Mouse (Mus musculus): ENCODE measurements around the gene Cel. TPM values are rescaled to one million over a fixed set of nuclear protein-coding genes. Genes with fewer than 3 reads are reported as not detected.

Gene Cel
- total RNA-seq, 2 experiments from 2014 or later = not detected

DNA sequence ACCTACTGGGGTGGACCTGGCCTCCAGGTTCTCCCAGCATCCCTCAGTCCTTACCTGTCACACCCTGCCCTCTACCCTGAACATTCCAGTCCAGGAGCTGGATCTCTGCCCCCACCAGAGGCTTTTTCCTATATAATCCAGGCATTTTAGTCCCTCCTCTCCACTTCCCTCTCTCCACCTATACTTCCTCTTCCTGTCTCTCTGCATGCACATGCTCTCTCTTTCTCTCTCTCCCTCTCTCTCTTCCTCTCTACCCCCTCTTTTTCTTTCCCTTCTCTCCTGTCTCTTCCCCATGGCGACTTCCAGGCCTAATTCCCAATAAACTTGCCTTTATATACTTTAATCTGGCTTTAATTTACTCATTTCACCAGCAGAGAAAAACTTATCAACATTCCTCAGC is 25.4 kb upstream of the Cel start:
- no peak for ATAC-seq (replicated peaks; ENCODE audit: low FRiP score, poor library complexity, severe bottlenecking)

DNA sequence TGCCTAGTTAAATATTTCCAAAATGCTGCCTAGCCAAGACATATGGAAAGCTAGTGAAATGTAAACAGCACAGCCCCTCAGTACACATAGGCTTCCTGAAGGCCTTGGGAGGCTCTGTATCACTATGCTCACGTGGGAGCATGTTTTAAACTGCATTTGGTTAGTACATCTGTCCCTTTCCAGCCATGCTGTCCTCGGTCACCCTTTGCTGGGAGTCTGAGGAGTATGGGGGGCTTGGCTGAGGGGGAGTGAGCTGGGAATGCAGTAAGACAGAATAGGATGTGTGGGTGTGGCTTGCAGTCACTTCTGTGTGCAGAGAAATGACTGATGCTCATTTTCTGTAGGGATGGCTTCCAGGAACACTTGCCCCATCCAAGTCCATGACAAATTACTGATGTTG is 22.5 kb upstream of the Cel start:
- ATAC-seq (replicated peaks; ENCODE audit: low FRiP score, poor library complexity, severe bottlenecking) = no peak

DNA sequence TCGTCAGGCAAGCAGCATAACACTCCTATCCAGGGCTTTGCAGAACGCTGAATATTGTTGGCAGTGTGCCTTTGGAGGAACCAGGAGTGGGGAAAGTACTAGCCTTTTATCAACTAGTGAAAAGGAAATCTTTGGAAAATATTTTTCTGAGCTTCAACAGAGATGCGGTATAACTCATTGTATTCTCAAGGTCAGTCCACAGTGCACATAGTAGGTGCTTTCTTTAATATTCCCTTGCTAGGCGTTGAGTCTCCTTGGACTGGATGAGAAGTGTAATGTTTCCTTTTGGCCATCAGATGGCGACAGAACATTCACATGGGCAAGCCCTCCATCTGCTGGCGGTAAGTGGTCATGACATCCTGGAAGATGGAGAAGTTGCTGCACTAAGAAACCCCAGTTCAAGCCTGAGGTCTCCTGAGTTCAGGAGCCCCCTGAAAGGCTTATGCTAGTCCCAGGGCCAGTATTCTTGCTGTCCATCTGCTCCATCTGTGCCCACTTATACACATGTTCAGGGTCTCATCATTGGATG is 21.9 kb upstream of the Cel start:
- ATAC-seq (replicated peaks; ENCODE audit: low FRiP score, poor library complexity, severe bottlenecking) = peak; percentile 73

DNA sequence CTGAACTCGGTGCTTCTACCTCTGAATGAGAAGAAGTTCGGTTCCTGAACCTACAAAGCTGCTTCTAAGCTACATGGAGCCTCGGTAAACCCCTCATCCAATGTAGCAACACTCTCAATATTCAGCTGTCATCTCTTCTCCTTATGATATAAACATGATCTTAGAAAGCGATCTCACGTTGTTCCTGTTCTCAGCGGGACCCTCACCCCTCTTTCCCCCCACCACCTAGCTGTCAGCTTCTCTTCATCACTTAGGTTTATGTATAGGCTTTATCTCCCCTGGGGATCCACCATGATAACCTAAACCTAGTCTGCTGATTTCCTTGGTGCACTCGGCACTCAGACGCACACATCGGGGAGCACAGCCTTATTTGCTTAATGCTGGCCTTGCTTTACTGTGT is 20.4 kb upstream of the Cel start, which contains the start of gene Gtf3c5:
Gene Gtf3c5, minus strand, starts transcription at position 101 of the 400 bp plus-strand sequence.
- no peak for ATAC-seq (replicated peaks; ENCODE audit: low FRiP score, poor library complexity, severe bottlenecking)

DNA sequence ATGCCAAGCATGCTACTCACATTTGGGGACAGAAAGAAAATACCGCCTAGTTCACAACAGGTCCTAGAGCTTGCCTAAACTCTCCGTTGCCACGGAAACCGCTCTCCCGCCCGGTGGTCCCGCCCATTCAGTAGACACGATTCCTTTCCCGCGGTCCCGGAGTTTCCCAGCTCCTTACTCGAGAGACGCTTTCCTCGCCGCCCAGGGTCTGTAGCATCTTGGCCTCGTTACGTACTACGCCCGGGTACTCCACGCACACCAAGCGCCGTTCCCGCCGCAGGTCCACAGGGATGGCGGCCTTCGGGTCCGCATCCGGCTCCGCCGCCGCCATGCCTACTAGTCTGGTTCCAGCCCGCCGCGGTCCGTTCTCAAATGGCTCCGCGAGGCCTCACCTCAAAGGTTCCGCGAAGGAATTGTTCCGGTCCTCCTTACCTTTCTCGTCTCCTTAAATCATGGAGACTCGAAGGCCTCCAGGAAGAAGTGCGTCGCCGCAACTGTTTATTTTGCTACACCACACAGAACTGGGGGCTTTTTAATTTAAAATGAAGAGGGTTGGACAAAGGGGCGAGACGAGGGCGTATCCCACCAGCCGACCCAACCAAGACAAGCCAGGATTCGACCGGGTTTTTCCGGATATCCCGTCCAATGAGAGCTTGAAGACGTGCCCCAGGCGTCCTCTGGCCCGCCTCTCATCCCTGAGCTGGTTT is 19.6 kb upstream of the Cel start:
- ATAC-seq (replicated peaks; ENCODE audit: low FRiP score, poor library complexity, severe bottlenecking) = peak; percentile 86

DNA sequence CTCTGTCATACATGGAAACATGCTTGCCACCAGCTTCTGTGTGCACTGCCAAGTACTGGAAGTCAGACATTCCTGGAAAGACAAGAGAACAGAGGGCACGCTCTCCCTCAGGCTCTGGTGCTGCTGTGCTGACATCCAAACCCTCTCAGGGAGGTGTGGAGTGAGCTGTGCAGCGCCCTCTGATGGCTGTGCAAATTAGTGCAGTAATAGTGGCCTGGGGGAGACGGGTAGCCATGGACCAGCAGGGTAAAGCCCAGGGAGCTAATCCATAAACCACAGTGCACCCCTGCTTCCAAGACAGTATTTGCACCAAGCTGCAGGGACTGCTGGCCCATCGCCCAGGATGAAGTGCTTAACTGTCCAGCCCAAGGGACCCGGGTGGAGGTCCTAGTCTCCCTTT is 14.8 kb upstream of the Cel start:
- ATAC-seq (replicated peaks; ENCODE audit: low FRiP score, poor library complexity, severe bottlenecking) = no peak

DNA sequence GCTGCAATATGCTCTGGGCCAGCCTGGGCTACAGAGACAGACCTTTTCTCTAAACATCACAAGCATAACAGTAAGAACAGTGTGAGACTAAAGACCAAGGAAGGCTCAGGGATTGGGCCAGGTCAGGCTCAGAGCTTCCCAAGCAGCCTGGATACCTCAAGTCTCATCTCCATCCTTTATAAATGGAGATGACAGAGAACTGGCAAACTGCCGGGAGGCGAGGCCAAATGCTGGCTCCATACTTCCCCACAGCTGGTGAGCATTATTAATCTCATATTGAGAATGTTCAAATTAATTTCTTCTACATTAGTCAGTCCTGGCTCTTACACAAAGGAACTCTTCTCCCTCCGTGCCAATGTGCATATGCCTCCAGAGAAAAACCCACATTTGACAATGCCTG is 13.6 kb upstream of the Cel start:
- ATAC-seq (replicated peaks; ENCODE audit: low FRiP score, poor library complexity, severe bottlenecking) = no peak

DNA sequence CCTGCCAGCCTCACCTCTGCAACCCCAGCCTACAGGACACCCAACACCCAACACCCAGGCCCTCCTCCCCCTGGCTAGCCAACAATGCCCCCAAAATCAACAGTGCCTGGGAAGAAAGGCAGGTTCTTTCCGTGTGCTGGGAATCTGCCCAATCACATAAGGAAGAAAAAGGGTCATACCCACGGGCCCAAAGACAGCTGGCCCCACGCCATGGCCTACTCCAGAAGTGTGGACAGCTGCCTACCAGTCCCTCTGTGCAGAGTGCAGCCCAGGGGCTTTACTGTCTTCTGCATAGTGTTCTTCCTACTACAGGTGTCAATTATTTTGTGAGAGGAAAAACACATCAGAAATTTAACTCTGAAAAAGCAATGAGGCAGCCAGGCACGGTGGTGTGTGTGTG is 12.1 kb upstream of the Cel start:
- no peak for ATAC-seq (replicated peaks; ENCODE audit: low FRiP score, poor library complexity, severe bottlenecking)

DNA sequence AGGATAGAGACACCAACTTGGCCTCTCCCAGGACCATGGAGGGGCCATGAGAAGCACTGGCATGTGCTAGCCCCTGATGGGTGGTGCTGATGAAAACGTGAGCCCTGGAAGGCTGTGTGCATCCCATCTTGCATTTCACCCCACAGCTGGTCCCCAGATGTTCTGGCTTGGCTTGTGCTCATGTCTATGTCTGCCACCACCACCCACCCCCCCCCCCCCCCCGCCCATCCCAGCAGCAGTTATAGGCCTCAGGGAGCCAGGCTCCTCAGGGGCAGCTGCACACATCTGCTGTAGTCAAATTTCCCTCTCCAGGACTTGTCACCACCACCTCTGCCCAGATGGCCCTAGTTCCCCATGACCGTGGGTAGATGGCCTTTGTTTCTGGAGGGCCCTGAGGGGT is 6.7 kb upstream of the Cel start:
- ATAC-seq (replicated peaks; ENCODE audit: low FRiP score, poor library complexity, severe bottlenecking) = no peak

DNA sequence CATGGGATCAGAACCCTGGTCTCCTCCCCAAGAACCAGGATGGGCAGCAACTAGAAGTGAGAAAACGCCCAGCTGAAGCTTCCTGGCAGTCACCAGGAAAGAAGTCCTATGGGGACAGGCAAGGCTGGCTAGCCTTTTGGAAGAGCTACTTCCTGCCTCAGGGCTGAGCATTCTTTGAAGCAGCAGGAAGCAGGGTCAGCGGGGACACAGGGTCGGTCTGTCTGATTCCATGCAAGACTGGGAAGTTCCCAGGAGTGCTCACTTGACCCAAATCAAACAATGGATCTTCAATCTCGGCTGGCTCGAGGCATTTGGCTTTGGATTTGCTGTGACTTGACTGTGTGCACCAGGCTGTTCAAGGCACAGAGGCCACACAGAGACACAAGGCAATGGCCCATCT is 3.3 kb upstream of the Cel start:
- no peak for ATAC-seq (replicated peaks; ENCODE audit: low FRiP score, poor library complexity, severe bottlenecking)

DNA sequence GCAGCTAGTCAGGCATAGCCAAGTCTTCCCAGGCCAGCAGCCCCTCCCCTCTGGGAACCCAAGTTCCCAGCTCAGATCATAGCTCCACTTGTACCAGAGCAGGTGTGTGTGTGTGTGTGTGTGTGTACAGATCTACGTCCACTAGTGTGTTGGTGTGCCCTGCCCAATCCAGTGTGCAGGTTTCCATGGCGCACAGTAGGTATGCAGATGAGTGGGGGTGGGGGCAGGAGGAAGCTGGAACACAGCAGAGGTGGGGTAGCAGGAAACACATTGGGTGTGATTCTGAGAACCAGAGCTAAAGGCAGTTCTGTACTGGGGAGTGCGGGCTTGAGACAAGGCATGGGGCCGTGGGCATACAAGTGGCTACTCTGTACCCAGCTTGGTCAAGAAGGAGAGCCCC is 1.2 kb upstream of the Cel start:
- no peak for ATAC-seq (replicated peaks; ENCODE audit: low FRiP score, poor library complexity, severe bottlenecking)

DNA sequence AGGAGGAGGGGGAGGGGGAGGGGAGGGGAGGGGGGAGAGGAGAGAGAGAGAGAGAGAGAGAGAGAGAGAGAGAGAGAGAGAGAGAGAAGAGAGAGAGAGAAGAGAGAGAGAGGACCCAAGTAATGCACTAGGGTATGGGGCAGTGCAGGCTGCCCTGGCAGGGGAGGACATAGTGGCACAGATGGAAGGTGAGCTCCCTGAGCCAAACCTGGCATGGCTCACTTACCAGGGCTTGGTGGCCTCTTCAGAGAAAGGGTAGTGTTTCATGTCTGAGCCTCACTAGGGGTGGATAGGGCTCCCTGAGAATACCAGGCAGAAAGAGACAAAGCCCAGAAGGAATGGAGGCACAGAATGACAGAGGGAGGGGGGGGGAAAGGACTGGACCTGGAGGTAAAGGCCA is 627 bp upstream of the Cel start:
- ATAC-seq (replicated peaks; ENCODE audit: low FRiP score, poor library complexity, severe bottlenecking) = no peak

DNA sequence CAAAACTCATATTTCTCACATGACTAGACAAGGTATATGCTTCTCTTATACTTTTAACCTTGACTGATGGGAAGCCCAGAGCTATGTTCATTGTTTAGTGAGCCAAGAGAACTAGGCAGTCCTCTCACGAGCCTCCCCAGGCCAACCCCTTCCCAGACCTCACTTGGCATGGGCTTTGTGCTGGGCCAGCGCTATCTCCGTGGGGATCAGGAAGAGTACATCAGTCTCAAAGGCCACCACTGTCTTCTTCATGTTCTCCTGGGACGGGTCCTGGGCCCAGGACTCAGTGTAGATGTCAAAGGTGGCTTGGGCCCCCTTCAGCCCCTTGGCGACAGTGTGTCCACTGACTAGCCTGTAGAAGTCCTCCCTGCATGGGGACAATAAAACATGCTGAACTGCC is 5.8 kb downstream of the Cel start:
- ATAC-seq (replicated peaks; ENCODE audit: low FRiP score, poor library complexity, severe bottlenecking) = no peak

DNA sequence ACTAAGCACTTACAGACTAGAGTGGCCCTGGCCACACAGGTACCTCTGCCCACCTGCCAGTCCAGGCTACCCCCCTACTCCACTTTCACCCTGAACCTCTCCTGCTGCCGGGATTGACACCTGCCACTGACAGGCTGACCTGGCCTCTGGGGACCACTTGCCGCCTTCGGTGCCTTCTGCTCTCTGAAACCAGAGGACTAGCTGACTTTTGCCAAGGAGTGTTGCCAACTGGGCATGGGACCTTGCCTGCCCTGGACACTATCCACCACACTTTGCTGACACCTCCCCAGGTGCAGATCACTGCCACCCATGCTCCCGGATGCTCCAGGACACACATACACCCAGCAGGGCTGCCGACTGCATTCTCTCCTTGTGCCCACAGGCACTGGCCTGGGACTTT is 10.9 kb downstream of the Cel start:
- no peak for ATAC-seq (replicated peaks; ENCODE audit: low FRiP score, poor library complexity, severe bottlenecking)

DNA sequence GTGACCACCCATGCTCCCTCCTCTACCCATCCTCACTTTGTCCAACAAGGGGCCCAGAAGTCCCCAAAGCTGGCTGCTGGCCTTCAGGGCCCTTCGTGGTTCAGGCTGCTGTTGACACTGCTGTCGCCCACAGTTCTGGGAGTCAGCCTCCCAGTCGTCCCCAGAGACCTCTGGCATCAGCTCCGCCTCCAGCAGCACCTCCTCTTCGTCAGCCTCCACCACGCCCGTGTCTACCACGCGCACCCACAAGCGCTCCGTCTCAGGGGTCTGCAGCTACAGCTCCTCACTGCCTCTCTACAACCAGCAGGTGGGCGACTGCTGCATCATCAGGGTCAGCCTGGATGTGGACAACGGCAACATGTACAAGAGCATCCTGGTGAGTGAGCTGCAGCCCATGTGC is 14.0 kb downstream of the Cel start:
- ATAC-seq (replicated peaks; ENCODE audit: low FRiP score, poor library complexity, severe bottlenecking) = no peak

DNA sequence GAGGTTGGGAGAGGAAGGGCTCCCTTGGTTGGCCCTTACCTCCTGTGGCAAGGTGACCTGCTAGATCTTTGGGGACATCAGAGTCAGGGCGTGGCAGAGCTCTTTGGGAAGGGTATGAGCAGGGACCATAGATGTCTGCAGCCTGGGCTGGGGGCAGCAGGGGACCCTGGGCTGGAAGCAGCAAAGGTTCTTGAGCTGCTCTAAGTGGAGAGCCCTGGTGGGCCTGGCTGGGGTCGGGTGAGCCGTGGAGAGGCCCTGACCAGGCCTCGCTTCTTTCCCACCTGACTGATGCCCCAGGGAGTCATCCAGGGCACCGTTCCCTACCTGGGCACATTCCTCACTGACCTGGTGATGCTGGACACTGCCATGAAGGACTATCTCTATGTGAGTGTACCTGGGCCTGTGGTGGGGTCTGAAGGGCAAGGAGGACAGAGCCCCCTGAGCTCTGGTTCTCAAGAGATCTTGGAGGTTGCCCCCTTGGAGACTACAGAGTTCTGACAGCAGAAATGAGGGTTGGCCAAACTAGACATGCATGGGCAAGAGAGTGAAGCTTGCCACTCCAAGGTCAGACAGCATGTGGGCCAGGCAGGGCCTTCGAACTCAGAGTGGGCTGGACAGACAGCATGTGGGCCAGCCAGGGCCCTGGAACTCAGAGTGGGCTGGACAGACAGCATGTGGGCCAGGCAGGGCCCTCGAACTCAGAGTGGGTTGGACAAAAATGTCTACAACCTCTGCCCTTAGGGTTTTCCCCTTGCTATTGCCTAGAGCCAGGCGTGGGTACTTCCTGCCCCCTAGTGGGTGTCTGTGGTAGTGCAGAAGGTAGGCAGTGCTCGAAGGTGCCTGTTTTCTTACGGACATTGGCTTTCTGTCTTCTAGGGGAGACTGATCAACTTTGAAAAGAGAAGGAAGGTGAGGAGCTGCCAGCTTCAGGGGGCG is 15.7 kb downstream of the Cel start:
- peak; percentile 51; the same call in 1 of the 2 replicates for ATAC-seq (replicated peaks; ENCODE audit: low FRiP score, poor library complexity, severe bottlenecking)

DNA sequence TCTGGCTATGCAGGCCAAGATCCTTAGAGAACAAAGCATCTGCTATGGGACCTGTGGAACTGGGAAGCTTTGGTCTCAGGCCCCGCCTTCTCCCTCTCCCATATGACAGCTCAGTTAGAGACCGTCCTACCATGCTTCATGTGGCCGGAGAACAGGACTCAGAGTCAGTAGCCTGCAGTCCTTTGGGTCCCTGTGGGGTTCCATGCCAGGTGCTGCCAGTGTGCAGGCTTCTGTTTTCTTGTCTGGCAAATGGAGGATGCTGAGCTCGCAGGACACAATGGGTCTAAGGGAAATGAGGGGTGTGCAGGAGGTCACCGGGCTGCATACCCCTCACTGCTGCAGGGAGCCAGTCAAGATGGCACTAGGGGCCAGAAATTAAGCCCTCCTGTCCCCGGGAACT is 16.6 kb downstream of the Cel start:
- ATAC-seq (replicated peaks; ENCODE audit: low FRiP score, poor library complexity, severe bottlenecking) = no peak

DNA sequence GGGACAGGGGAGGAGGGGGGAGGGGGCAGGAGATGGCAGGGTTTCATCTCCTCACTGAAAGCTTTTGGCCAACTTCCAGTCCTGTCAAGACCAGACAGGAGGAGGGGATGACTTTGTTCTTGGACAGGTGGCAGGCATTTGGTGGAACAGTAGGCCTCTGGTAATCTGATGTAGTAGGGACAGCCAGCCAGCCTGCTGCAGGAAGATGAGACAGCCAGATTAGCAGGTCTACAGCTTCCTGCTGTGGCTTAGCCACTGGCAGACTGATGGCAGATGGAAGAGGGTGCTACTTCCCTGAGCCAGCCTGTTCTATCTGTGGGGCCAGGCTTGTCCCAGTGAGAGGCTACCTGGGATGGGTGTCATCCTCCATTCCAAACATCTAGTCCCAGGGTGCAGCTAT is 17.2 kb downstream of the Cel start:
- no peak for ATAC-seq (replicated peaks; ENCODE audit: low FRiP score, poor library complexity, severe bottlenecking)

DNA sequence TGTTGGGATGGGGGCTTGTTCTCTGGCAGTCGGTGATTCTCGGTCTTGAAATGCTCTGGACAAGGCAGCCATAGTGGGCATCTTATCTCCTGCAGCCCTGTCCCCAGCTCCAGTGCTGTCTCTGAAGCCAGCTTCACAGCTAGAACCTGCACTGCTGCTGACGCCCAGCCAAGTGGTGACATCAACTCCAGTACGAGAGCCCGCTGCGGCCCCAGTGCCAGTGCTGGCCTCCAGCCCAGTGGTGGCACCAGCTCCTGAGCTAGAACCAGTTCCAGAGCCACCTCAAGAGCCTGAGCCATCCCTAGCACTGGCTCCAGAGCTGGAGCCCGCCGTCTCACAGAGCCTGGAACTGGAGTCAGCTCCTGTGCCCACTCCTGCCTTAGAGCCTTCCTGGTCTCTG is 19.3 kb downstream of the Cel start:
- no peak for ATAC-seq (replicated peaks; ENCODE audit: low FRiP score, poor library complexity, severe bottlenecking)

DNA sequence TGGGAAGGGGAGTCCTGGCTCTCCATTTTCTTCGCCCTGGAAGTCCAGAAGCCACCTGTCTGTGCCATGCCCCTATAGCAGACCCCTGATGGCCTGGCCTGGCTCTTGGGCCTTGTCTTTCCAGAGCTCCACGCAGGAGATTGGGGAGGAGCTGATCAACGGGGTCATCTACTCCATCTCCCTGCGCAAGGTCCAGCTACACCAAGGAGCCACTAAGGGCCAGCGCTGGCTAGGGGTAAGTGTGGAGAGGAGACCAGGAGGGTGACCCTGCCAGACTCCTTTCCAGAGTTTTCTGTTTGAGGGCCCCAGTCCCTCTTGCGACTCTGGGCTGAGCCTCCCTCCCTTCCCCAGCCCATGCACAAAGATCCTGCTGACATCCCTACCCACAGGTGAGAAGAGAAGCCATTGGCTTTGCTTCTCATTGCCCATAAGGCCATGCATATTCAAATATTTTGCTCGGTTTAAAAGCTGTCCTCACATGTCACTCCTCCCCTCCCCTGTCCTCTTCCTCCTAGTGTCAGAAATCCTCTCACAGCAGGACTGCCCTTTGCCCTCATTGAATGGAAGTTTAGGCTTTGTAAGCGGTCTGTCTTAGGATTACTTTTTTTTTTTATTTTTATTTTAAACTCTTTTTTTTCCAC is 22.5 kb downstream of the Cel start:
- ATAC-seq (replicated peaks; ENCODE audit: low FRiP score, poor library complexity, severe bottlenecking) = no peak

DNA sequence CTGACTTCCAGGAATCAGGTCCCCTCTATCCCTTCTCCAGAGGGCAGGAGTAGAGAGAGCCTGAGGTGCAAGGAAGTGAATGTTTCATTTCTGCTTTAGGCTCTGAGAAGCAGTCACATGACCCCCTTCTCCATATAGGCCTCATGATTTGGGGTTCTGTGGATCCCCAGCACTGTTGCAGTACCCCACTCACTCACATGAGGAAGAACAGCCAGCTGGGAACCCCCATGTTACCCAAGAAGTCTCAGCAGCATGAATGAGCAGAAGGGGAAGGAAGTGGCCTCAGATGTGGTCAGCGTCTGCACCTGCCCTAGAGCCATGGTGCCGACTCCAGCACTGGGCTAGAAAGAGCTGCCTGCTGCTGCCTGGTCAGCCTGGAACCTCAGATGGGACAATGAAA is 23.3 kb downstream of the Cel start:
- no peak for ATAC-seq (replicated peaks; ENCODE audit: low FRiP score, poor library complexity, severe bottlenecking)
